Mouse (Mus musculus) embryonic fibroblast, embryonic 13.5 days (primary cell): ENCODE data around the gene Scrt2.

Source experiments
- CTCF ChIP-seq: IDR thresholded peaks from 2 replicates; pipeline ENCODE4 v1.5.1; 2011; ENCODE audit warnings: mild to moderate bottlenecking, control low read depth, low read length, moderate library complexity, borderline replicate concordance; ENCODE audit not compliant: insufficient read depth
- POLR2A ChIP-seq: IDR thresholded peaks from 2 replicates; pipeline ENCODE4 v1.6.1; 2011; ENCODE audit warnings: low read depth, mild to moderate bottlenecking, control low read depth, low read length, moderate library complexity

GRCm38 (mm10) chr2:152049611-152050270 is 31.6 kb upstream of the Scrt2 start:
- TF ChIP-seq CTCF (no peak), POLR2A (no peak)
